ENCODE assay signal across 29 mouse cellular contexts in genomic region chr9:47477889-47478288, GRCm38 (mm10). TPM values are rescaled to one million over a fixed set of nuclear protein-coding genes. Genes with fewer than 3 reads are reported as not detected.
"Had no signal": no experiment of that assay in that cellular context is flagged by ENCODE, and none has a peak within 500 bp of the region (broad histone marks: within the 10 kb centered on the region; RNA-seq: fewer than 3 reads in every experiment).

No protein-coding gene starts in this region.

- H3K4me3 ChIP-seq: limb, embryonic 10.5 days; limb, embryonic 12.5 days; limb, embryonic 13.5 days; limb, embryonic 15.5 days; liver, embryonic 12.5 days; liver, embryonic 13.5 days; liver, embryonic 15.5 days; lung, embryonic 15.5 days; megakaryocyte, embryonic 14.5 days; midbrain, embryonic 10.5 days; midbrain, embryonic 12.5 days; midbrain, embryonic 13.5 days; midbrain, embryonic 15.5 days; myocyte; neural tube, embryonic 12.5 days had no signal

- DNase-seq: left cerebral cortex, postnatal 4 days; liver; liver, embryonic 13.5 days; liver, postnatal 0 days; lung, adult 18-20 months; lung, adult 2 months; lung, embryonic 14.5 days; lung, postnatal 10 days; lung, postnatal 14 days; lung, postnatal 36 days; lung, postnatal 4 days; midbrain, embryonic 14.5 days had no signal

- H3K27ac ChIP-seq: limb, embryonic 10.5 days; limb, embryonic 12.5 days; limb, embryonic 13.5 days; limb, embryonic 15.5 days; liver, embryonic 12.5 days; liver, embryonic 13.5 days; liver, embryonic 14.5 days; liver, embryonic 15.5 days; lung, embryonic 15.5 days; macrophage; midbrain, embryonic 10.5 days; midbrain, embryonic 12.5 days; midbrain, embryonic 13.5 days; midbrain, embryonic 15.5 days; neural tube, embryonic 12.5 days had no signal

- H3K9me3 ChIP-seq: limb, embryonic 10.5 days; limb, embryonic 12.5 days; limb, embryonic 13.5 days; limb, embryonic 15.5 days; liver, embryonic 12.5 days; liver, embryonic 13.5 days; liver, embryonic 15.5 days; lung, embryonic 15.5 days; midbrain, embryonic 10.5 days; midbrain, embryonic 12.5 days; midbrain, embryonic 13.5 days; midbrain, embryonic 15.5 days; neural tube, embryonic 12.5 days had no signal

- H3K36me3 ChIP-seq: limb, embryonic 10.5 days; limb, embryonic 12.5 days; limb, embryonic 13.5 days; limb, embryonic 15.5 days; liver, embryonic 12.5 days; liver, embryonic 13.5 days; liver, embryonic 15.5 days; lung, embryonic 15.5 days; midbrain, embryonic 10.5 days; midbrain, embryonic 12.5 days; midbrain, embryonic 13.5 days; midbrain, embryonic 15.5 days; neural tube, embryonic 12.5 days had no signal

- H3K4me1 ChIP-seq: limb, embryonic 12.5 days; limb, embryonic 13.5 days; limb, embryonic 15.5 days; liver, embryonic 12.5 days; liver, embryonic 13.5 days; liver, embryonic 15.5 days; lung, embryonic 15.5 days; megakaryocyte, embryonic 14.5 days; midbrain, embryonic 10.5 days; midbrain, embryonic 12.5 days; midbrain, embryonic 13.5 days; midbrain, embryonic 15.5 days; neural tube, embryonic 12.5 days had no signal

- H3K9ac ChIP-seq: limb, embryonic 12.5 days; limb, embryonic 13.5 days; limb, embryonic 15.5 days; liver, embryonic 12.5 days; liver, embryonic 13.5 days; liver, embryonic 14.5 days; liver, embryonic 15.5 days; liver, postnatal 0 days; lung, embryonic 14.5 days; lung, embryonic 15.5 days; midbrain, embryonic 12.5 days; midbrain, embryonic 13.5 days; midbrain, embryonic 15.5 days; neural tube, embryonic 12.5 days had no signal

- H3K27me3 ChIP-seq: limb, embryonic 12.5 days; limb, embryonic 13.5 days; limb, embryonic 15.5 days; liver, embryonic 12.5 days; liver, embryonic 13.5 days; liver, embryonic 15.5 days; lung, embryonic 15.5 days; megakaryocyte, embryonic 14.5 days; midbrain, embryonic 12.5 days; midbrain, embryonic 13.5 days; midbrain, embryonic 15.5 days; neural tube, embryonic 12.5 days had no signal

RNA-seq across cellular contexts. Expression of gene Cadm1, which starts 52.1 kb away (rescaled TPM):
- total RNA-seq: megakaryocyte-erythroid progenitor cell, adult 5-6 weeks had no signal
